ENCODE assay signal across 9 mouse cellular contexts in genomic region chr7:28952786-28953185, GRCm38 (mm10). TPM values are rescaled to one million over a fixed set of nuclear protein-coding genes. Genes with fewer than 3 reads are reported as not detected.
A peak's percentile ranks its signal among the peaks of the same experiment; 100 is the strongest.
DNase-seq lines count a peak whose midpoint lies in the region; ATAC-seq and TF ChIP-seq lines count a peak whose summit lies in the region.
"Had no signal": no experiment of that assay in that cellular context is flagged by ENCODE, and none has a peak within 500 bp of the region (broad histone marks: within the 10 kb centered on the region; RNA-seq: fewer than 3 reads in every experiment).

No protein-coding gene starts in this region.

- peaks cover 100% of the 10 kb centered on the region for H3K4me1 ChIP-seq in heart, embryonic 13.5 days
- peaks cover 9% of the 10 kb centered on the region for H3K4me1 ChIP-seq in ES-Bruce4 (ENCODE audit: control insufficient read depth, insufficient read depth, low read length)
- H3K4me1 ChIP-seq in liver, embryonic 16.5 days (ENCODE audit: control insufficient read depth, low read depth, low read length) = peaks cover 74% of the 10 kb centered on the region

- H3K4me3 ChIP-seq in heart, embryonic 13.5 days = no peak overlapping the region
- H3K4me3 ChIP-seq in ES-Bruce4 (ENCODE audit: low read depth, low read length) = no peak overlapping the region
- H3K4me3 ChIP-seq in liver, embryonic 16.5 days (ENCODE audit: low read depth, low read length) = no peak overlapping the region

- peak overlapping the region; percentile 48 for H3K4me2 ChIP-seq in heart, embryonic 13.5 days
- no peak overlapping the region for H3K4me2 ChIP-seq in liver, embryonic 16.5 days (ENCODE audit: low read depth, low read length)

- no peak for DNase-seq in heart, adult 9 months (ENCODE audit: low spot score in 2 of 2)
- DNase-seq in fibroblast of lung, adult 2 months (ENCODE audit: low read depth) = peak; percentile 99
- no peak for DNase-seq in left cerebral cortex, postnatal 36 days (ENCODE audit: low spot score in 2 of 2)
- no peak for DNase-seq in left cerebral cortex, adult 11 months (ENCODE audit: low spot score)

- no peaks in the 10 kb centered on the region for H3K27me3 ChIP-seq in heart, embryonic 13.5 days (replicated peaks)
- H3K27me3 ChIP-seq in ES-Bruce4 (ENCODE audit: control insufficient read depth, insufficient read depth, low read length, poor library complexity, severe bottlenecking) = no peaks in the 10 kb centered on the region
- no peaks in the 10 kb centered on the region for H3K27me3 ChIP-seq in liver, embryonic 16.5 days (ENCODE audit: control insufficient read depth, insufficient read depth, low read depth, low read length)

- TF ChIP-seq POLR2A in ES-Bruce4 (IDR thresholded peaks at IDR 0.05; ENCODE audit: insufficient read depth, low read length) = no peak

- TF ChIP-seq EP300 in ES-Bruce4 (IDR thresholded peaks at IDR 0.05; ENCODE audit: insufficient read depth, low read depth, low read length) = no peak

- WGBS in heart, embryonic 13.5 days = 29% methylated on average over 3 of the region's 3 CpGs
- WGBS in liver, embryonic 16.5 days (ENCODE audit: insufficient replicate concordance) = 43% methylated on average over 3 of the region's 3 CpGs

- peak overlapping the region; percentile 99 for H3K27ac ChIP-seq in heart, embryonic 13.5 days (replicated peaks)
- peak overlapping the region; percentile 49 for H3K27ac ChIP-seq in ES-Bruce4 (ENCODE audit: insufficient read depth, low read length)
- peak overlapping the region; percentile 88 for H3K27ac ChIP-seq in liver, embryonic 16.5 days (ENCODE audit: low read length)

- H3K36me3 ChIP-seq in heart, embryonic 13.5 days = peaks cover 40% of the 10 kb centered on the region
- peaks cover 28% of the 10 kb centered on the region for H3K36me3 ChIP-seq in ES-Bruce4 (ENCODE audit: control insufficient read depth, insufficient read depth, low read length, poor library complexity, severe bottlenecking)
- no peaks in the 10 kb centered on the region; the same call in 1 of the 2 replicates for H3K36me3 ChIP-seq in liver, embryonic 16.5 days (ENCODE audit: control insufficient read depth, insufficient read depth)

- intact Hi-C loops in left cerebral cortex, postnatal 36 days (cut with DNase I) = no loop called here

- no peaks in the 10 kb centered on the region for H3K9me3 ChIP-seq in heart, embryonic 13.5 days
- no peaks in the 10 kb centered on the region for H3K9me3 ChIP-seq in ES-Bruce4 (replicated peaks; ENCODE audit: control insufficient read depth, insufficient read depth, low read length, poor library complexity, severe bottlenecking)
- H3K9me3 ChIP-seq in liver, embryonic 16.5 days (replicated peaks; ENCODE audit: control insufficient read depth, low read length) = no peaks in the 10 kb centered on the region
- H3K9me3 ChIP-seq: G1E had no signal

- no peak for TF ChIP-seq CTCF in ES-Bruce4 (IDR thresholded peaks at IDR 0.05; ENCODE audit: low read depth, low read length)

- no peak for ATAC-seq in heart, embryonic 13.5 days (ENCODE audit: extremely low read depth, insufficient number of reproducible peaks, low FRiP score, low TSS enrichment)
- ATAC-seq in liver, embryonic 16.5 days (ENCODE audit: low read depth) = no peak
- ATAC-seq in CD4-positive, CD25-positive, alpha-beta regulatory T cell, adult 4 months = no peak

- peak overlapping the region; percentile 75 for H3K9ac ChIP-seq in heart, embryonic 13.5 days
- peak overlapping the region; percentile 51; the same call in 1 of the 2 replicates for H3K9ac ChIP-seq in ES-Bruce4 (ENCODE audit: low read depth, poor library complexity, severe bottlenecking)
- no peak overlapping the region; the same call in 1 of the 2 replicates for H3K9ac ChIP-seq in liver, embryonic 16.5 days (ENCODE audit: low read depth, low read length)

RNA-seq across cellular contexts. Expression of gene Actn4, which starts 9.4 kb away (rescaled TPM):
- 259 and 266 TPM in 2 replicates for polyA plus RNA-seq in heart, embryonic 13.5 days (2015; fragmentation: Nextera tagmentation; extraction: Ambion mirVana)
- polyA plus RNA-seq in ES-Bruce4 (2011; ENCODE audit: insufficient read depth, insufficient read length, low read depth, missing spikeins) = 318 and 324 TPM in 2 replicates
- 130 and 137 TPM in 2 replicates for polyA plus RNA-seq in liver, embryonic 16.5 days (2015; fragmentation: Nextera tagmentation; extraction: Ambion mirVana)
- 100 to 1,000 TPM in 1 of 2 experiments, 10 to 100 TPM in 1; 82.6 to 106 TPM for polyA plus RNA-seq in CD4-positive, CD25-positive, alpha-beta regulatory T cell, adult 4 months (2017; shearing (Covaris generic))
- 100 to 1,000 TPM; 180 to 203 TPM for total RNA-seq in left cerebral cortex, postnatal 36 days (2021)

RNA-seq across cellular contexts. Expression of gene Eif3k, which starts 28.9 kb away (rescaled TPM):
- 257 and 300 TPM in 2 replicates for polyA plus RNA-seq in heart, embryonic 13.5 days (2015; fragmentation: Nextera tagmentation; extraction: Ambion mirVana)
- polyA plus RNA-seq in ES-Bruce4 (2011; ENCODE audit: insufficient read depth, insufficient read length, low read depth, missing spikeins) = 409 and 413 TPM in 2 replicates
- 195 and 205 TPM in 2 replicates for polyA plus RNA-seq in liver, embryonic 16.5 days (2015; fragmentation: Nextera tagmentation; extraction: Ambion mirVana)
- 100 to 1,000 TPM; 656 to 763 TPM for polyA plus RNA-seq in CD4-positive, CD25-positive, alpha-beta regulatory T cell, adult 4 months (2017; shearing (Covaris generic))
- 100 to 1,000 TPM; 169 to 194 TPM for total RNA-seq in left cerebral cortex, postnatal 36 days (2021)

RNA-seq across cellular contexts. Expression of gene Map4k1, which starts 29.1 kb away (rescaled TPM):
- polyA plus RNA-seq in heart, embryonic 13.5 days (2015; fragmentation: Nextera tagmentation; extraction: Ambion mirVana) = 3.4 and 5.3 TPM in 2 replicates
- 33.2 and 36.3 TPM in 2 replicates for polyA plus RNA-seq in ES-Bruce4 (2011; ENCODE audit: insufficient read depth, insufficient read length, low read depth, missing spikeins)
- polyA plus RNA-seq in liver, embryonic 16.5 days (2015; fragmentation: Nextera tagmentation; extraction: Ambion mirVana) = 28.3 and 30.2 TPM in 2 replicates
- polyA plus RNA-seq in CD4-positive, CD25-positive, alpha-beta regulatory T cell, adult 4 months (2017; shearing (Covaris generic)) = 100 to 1,000 TPM in 1 of 2 experiments, 10 to 100 TPM in 1; 93.7 to 171 TPM
- 1 to 10 TPM; 1.6 to 1.9 TPM for total RNA-seq in left cerebral cortex, postnatal 36 days (2021)

Comparison
In these comparisons a context has a peak if more than half of its experiments do, and no peak if none do; other contexts are left out.
1. H3K27ac ChIP-seq: peak in every context shown above with its lines; median percentile 99 in heart, embryonic 13.5 days; 88 in liver, embryonic 16.5 days; 49 in ES-Bruce4.